Comparison of ENCODE assay signal across 9 mouse cellular contexts in genomic region chr5:146360386-146360785, GRCm38 (mm10). TPM values are rescaled to one million over a fixed set of nuclear protein-coding genes. Genes with fewer than 3 reads are reported as not detected.
DNase-seq lines count a peak whose midpoint lies in the region; ATAC-seq and TF ChIP-seq lines count a peak whose summit lies in the region.
"Had no signal": no experiment of that assay in that cellular context is flagged by ENCODE, and none has a peak within 500 bp of the region (broad histone marks: within the 10 kb centered on the region; RNA-seq: fewer than 3 reads in every experiment).

No protein-coding gene starts in this region.

- H3K27me3 ChIP-seq in lung, embryonic 14.5 days (ENCODE audit: insufficient read depth, low read length): no peaks in the 10 kb centered on the region
- no peaks in the 10 kb centered on the region for H3K27me3 ChIP-seq in midbrain, postnatal 0 days (ENCODE audit: insufficient read depth, low read length)
- H3K27me3 ChIP-seq: neural tube, embryonic 12.5 days had no signal

- H3K4me2 ChIP-seq in lung, embryonic 14.5 days: no peak overlapping the region
- no peak overlapping the region for H3K4me2 ChIP-seq in midbrain, postnatal 0 days (ENCODE audit: low read depth, low read length, poor library complexity, severe bottlenecking)
- H3K4me2 ChIP-seq: neural tube, embryonic 12.5 days had no signal

- H3K4me3 ChIP-seq in lung, embryonic 14.5 days (ENCODE audit: low read depth, low read length): no peak overlapping the region
- H3K4me3 ChIP-seq in midbrain, postnatal 0 days (ENCODE audit: low read depth, low read length): no peak overlapping the region
- H3K4me3 ChIP-seq: neural tube, embryonic 12.5 days had no signal

- WGBS in lung, embryonic 14.5 days: 26% methylated on average over 10 of the region's 10 CpGs
- 24% methylated on average over 10 of the region's 10 CpGs for WGBS in midbrain, postnatal 0 days

- TF ChIP-seq CTCF in lung, embryonic 14.5 days (IDR thresholded peaks at IDR 0.05; ENCODE audit: low read depth): no peak
- no peak for TF ChIP-seq CTCF in midbrain, postnatal 0 days (IDR thresholded peaks at IDR 0.05)

- no peak for ATAC-seq in lung, embryonic 14.5 days (ENCODE audit: insufficient read depth)
- ATAC-seq in midbrain, postnatal 0 days (ENCODE audit: low FRiP score): no peak
- ATAC-seq in megakaryocyte progenitor cell, adult 5-6 weeks (replicated peaks; ENCODE audit: poor library complexity): no peak

- peak; percentile 76 for DNase-seq in lung, embryonic 14.5 days
- DNase-seq in lung, adult 18-20 months: no peak
- DNase-seq in adrenal gland, postnatal 10 days: peak; percentile 49
- DNase-seq in embryo, embryonic 9.5 days (ENCODE audit: extremely low spot score): peak; percentile 37
- peak; percentile 44 for DNase-seq in midbrain, postnatal 0 days (ENCODE audit: low spot score)
- no peak for DNase-seq in frontal cortex, postnatal 36 days (ENCODE audit: low spot score in 2 of 2)
- DNase-seq: gastrocnemius, postnatal 25 days had no signal

- no peaks in the 10 kb centered on the region for H3K9me3 ChIP-seq in lung, embryonic 14.5 days (ENCODE audit: low read depth, low read length)
- H3K9me3 ChIP-seq in midbrain, postnatal 0 days (ENCODE audit: low read length): no peaks in the 10 kb centered on the region

- H3K36me3 ChIP-seq in lung, embryonic 14.5 days (ENCODE audit: insufficient read depth): no peaks in the 10 kb centered on the region
- no peaks in the 10 kb centered on the region for H3K36me3 ChIP-seq in midbrain, postnatal 0 days (ENCODE audit: insufficient read depth, low read length)
- H3K36me3 ChIP-seq: neural tube, embryonic 12.5 days had no signal

- no peak overlapping the region for H3K27ac ChIP-seq in lung, embryonic 14.5 days (ENCODE audit: low read depth)
- H3K27ac ChIP-seq in midbrain, postnatal 0 days (ENCODE audit: low read depth, low read length): no peak overlapping the region
- H3K27ac ChIP-seq: neural tube, embryonic 12.5 days had no signal

- H3K9ac ChIP-seq in lung, embryonic 14.5 days: no peak overlapping the region
- no peak overlapping the region for H3K9ac ChIP-seq in midbrain, postnatal 0 days (replicated peaks; ENCODE audit: low read length, poor library complexity, severe bottlenecking)
- H3K9ac ChIP-seq: neural tube, embryonic 12.5 days had no signal

- no peaks in the 10 kb centered on the region for H3K4me1 ChIP-seq in lung, embryonic 14.5 days (ENCODE audit: insufficient read depth)
- H3K4me1 ChIP-seq in midbrain, postnatal 0 days (ENCODE audit: insufficient read depth, low read length): no peaks in the 10 kb centered on the region
- H3K4me1 ChIP-seq: neural tube, embryonic 12.5 days had no signal

RNA-seq across cellular contexts. Expression of gene Wasf3, which starts 24.4 kb away (rescaled TPM):
- 0.57 and 0.84 TPM in 2 replicates for polyA plus RNA-seq in lung, embryonic 14.5 days (2014; fragmentation: Nextera tagmentation; extraction: Ambion mirVana)
- 10 to 100 TPM; 13.8 to 14.0 TPM for total RNA-seq in adrenal gland, postnatal 10 days (2021)
- total RNA-seq in midbrain, postnatal 0 days (2014; rRNA removed): 40.4 and 40.7 TPM in 2 replicates
- polyA plus RNA-seq in midbrain, postnatal 0 days (2015; fragmentation: Nextera tagmentation; extraction: Ambion mirVana): 18.3 and 19.1 TPM in 2 replicates
- total RNA-seq in megakaryocyte progenitor cell, adult 5-6 weeks (2015): not detected in 2 replicates
- total RNA-seq in megakaryocyte progenitor cell, adult 5-6 weeks (2017): not detected in 2 replicates

Comparison
In these comparisons a context has a peak if more than half of its experiments do, and no peak if none do; other contexts are left out.
1. DNase-seq: peak in lung, embryonic 14.5 days (single experiment), adrenal gland, postnatal 10 days (single experiment), embryo, embryonic 9.5 days (single experiment) and midbrain, postnatal 0 days (single experiment); none in lung, adult 18-20 months (0 of 2) and frontal cortex, postnatal 36 days (0 of 2).
2. RNA of gene Wasf3, which starts 24.4 kb away (total RNA-seq): 40.4 to 40.7 TPM in midbrain, postnatal 0 days and 13.8 to 14.0 TPM in adrenal gland, postnatal 10 days; not detected in megakaryocyte progenitor cell, adult 5-6 weeks; every median in the first group is over 10 times any median in the second.